ENCODE assay signal across 18 mouse cellular contexts in the genomic region with DNA sequence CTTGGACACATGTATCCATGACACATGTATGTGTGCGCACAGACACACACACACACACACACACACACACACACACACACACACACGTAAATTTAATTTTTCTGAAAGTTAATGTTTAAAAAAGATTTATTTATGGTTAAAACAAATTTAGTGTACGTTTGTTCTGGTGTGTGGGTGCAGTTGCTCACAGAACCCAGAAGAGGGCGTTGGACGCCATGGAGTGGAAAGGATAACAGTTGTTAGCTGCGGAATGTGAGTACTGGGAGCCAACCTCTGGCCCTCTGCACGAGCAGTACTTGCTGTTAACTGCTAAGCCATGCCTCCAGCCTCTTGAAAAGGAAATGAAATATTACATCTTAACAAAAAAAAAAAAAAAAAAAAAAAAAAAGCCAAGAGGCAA. TPM values are rescaled to one million over a fixed set of nuclear protein-coding genes. Genes with fewer than 3 reads are reported as not detected.
DNase-seq lines count a peak whose midpoint lies in the region; ATAC-seq and TF ChIP-seq lines count a peak whose summit lies in the region.
"Had no signal": no experiment of that assay in that cellular context is flagged by ENCODE, and none has a peak within 500 bp of the region (broad histone marks: within the 10 kb centered on the region; RNA-seq: fewer than 3 reads in every experiment).

Gene Eva1c, plus strand, starts transcription at position 263 of the 400 bp plus-strand sequence.

- no peak within 1 kb of the TSS for H3K4me3 ChIP-seq in intestine, postnatal 0 days (ENCODE audit: low read depth, low read length)
- no peak within 1 kb of the TSS for H3K4me3 ChIP-seq in intestine, embryonic 15.5 days (replicated peaks)
- no peak within 1 kb of the TSS for H3K4me3 ChIP-seq in lung, embryonic 14.5 days (ENCODE audit: low read depth, low read length)
- H3K4me3 ChIP-seq in E14TG2a.4 (replicated peaks; ENCODE audit: low read length) = no peak within 1 kb of the TSS
- H3K4me3 ChIP-seq: embryonic facial prominence, embryonic 13.5 days; hindbrain, embryonic 12.5 days; limb, embryonic 13.5 days; myocyte had no signal

- no peak within 1 kb of the TSS for H3K4me2 ChIP-seq in intestine, postnatal 0 days (replicated peaks; ENCODE audit: low read depth)
- H3K4me2 ChIP-seq in intestine, embryonic 15.5 days (replicated peaks) = no peak within 1 kb of the TSS
- no peak within 1 kb of the TSS for H3K4me2 ChIP-seq in lung, embryonic 14.5 days
- H3K4me2 ChIP-seq: embryonic facial prominence, embryonic 13.5 days; hindbrain, embryonic 12.5 days; limb, embryonic 13.5 days; midbrain, embryonic 11.5 days had no signal

- H3K27me3 ChIP-seq in intestine, postnatal 0 days (replicated peaks; ENCODE audit: control insufficient read depth, insufficient read depth, low read length) = peaks cover 10% of the 10 kb centered on the region
- peaks cover 11% of the 10 kb centered on the region for H3K27me3 ChIP-seq in intestine, embryonic 15.5 days (replicated peaks)
- peaks cover 19% of the 10 kb centered on the region for H3K27me3 ChIP-seq in lung, embryonic 14.5 days (ENCODE audit: insufficient read depth, low read length)
- peaks cover 40% of the 10 kb centered on the region for H3K27me3 ChIP-seq in E14TG2a.4 (ENCODE audit: insufficient read depth, low read length)

- DNase-seq in lung, embryonic 14.5 days = no peak
- DNase-seq in lung, postnatal 10 days = no peak
- peak; percentile 23 for DNase-seq in induced T-regulatory cell, adult 2 months (ENCODE audit: low read depth)
- DNase-seq in adrenal gland, postnatal 10 days = no peak
- DNase-seq: cerebellum, adult 8-10 months; kidney, adult 18-20 months; thymus, postnatal 36 days had no signal

- WGBS in intestine, postnatal 0 days = 71% methylated on average over 7 of the region's 7 CpGs
- 72% methylated on average over 7 of the region's 7 CpGs for WGBS in intestine, embryonic 15.5 days
- WGBS in lung, embryonic 14.5 days = 64% methylated on average over 7 of the region's 7 CpGs

- H3K9me3 ChIP-seq in intestine, postnatal 0 days (ENCODE audit: control insufficient read depth) = no peaks in the 10 kb centered on the region
- no peaks in the 10 kb centered on the region for H3K9me3 ChIP-seq in intestine, embryonic 15.5 days
- no peaks in the 10 kb centered on the region for H3K9me3 ChIP-seq in lung, embryonic 14.5 days (ENCODE audit: low read depth, low read length)
- H3K9me3 ChIP-seq in E14TG2a.4 (ENCODE audit: low read length) = no peaks in the 10 kb centered on the region
- H3K9me3 ChIP-seq: embryonic facial prominence, embryonic 13.5 days; hindbrain, embryonic 12.5 days; limb, embryonic 13.5 days had no signal

- H3K4me1 ChIP-seq in intestine, postnatal 0 days (replicated peaks; ENCODE audit: control insufficient read depth, insufficient read depth, low read length) = no peaks in the 10 kb centered on the region
- peaks cover 18% of the 10 kb centered on the region for H3K4me1 ChIP-seq in intestine, embryonic 15.5 days (replicated peaks)
- peaks cover 5% of the 10 kb centered on the region; the same call in 1 of the 2 replicates for H3K4me1 ChIP-seq in lung, embryonic 14.5 days (ENCODE audit: insufficient read depth)
- peaks cover 37% of the 10 kb centered on the region for H3K4me1 ChIP-seq in E14TG2a.4 (replicated peaks; ENCODE audit: low read depth, low read length)

- no peak within 1 kb of the TSS for H3K9ac ChIP-seq in intestine, postnatal 0 days (ENCODE audit: low read depth, low read length)
- H3K9ac ChIP-seq in intestine, embryonic 15.5 days = no peak within 1 kb of the TSS
- H3K9ac ChIP-seq in lung, embryonic 14.5 days = no peak within 1 kb of the TSS
- H3K9ac ChIP-seq: embryonic facial prominence, embryonic 13.5 days; hindbrain, embryonic 12.5 days; limb, embryonic 13.5 days had no signal

- peak; percentile 42; the same call in 1 of the 2 replicates for TF ChIP-seq CTCF in intestine, postnatal 0 days (IDR thresholded peaks at IDR 0.05; ENCODE audit: low read depth)
- peak; percentile 31 for TF ChIP-seq CTCF in lung, embryonic 14.5 days (IDR thresholded peaks at IDR 0.05; ENCODE audit: low read depth)
- peak; percentile 66 for TF ChIP-seq CTCF in E14TG2a.4 (conservative IDR thresholded peaks at IDR 0.05; ENCODE audit: low read length)

- no peak for ATAC-seq in intestine, postnatal 0 days
- ATAC-seq in intestine, embryonic 15.5 days = no peak
- ATAC-seq in lung, embryonic 14.5 days (ENCODE audit: insufficient read depth) = no peak
- no peak for ATAC-seq in inflammation-experienced regulatory T-cells, adult 6 months
- ATAC-seq: Patski had no signal

- no peak within 1 kb of the TSS for H3K27ac ChIP-seq in intestine, postnatal 0 days (ENCODE audit: low read depth, low read length)
- H3K27ac ChIP-seq in intestine, embryonic 15.5 days = no peak within 1 kb of the TSS
- no peak within 1 kb of the TSS for H3K27ac ChIP-seq in lung, embryonic 14.5 days (ENCODE audit: low read depth)
- H3K27ac ChIP-seq: embryonic facial prominence, embryonic 13.5 days; hindbrain, embryonic 12.5 days; limb, embryonic 13.5 days had no signal

- no peaks in the 10 kb centered on the region for H3K36me3 ChIP-seq in intestine, postnatal 0 days (ENCODE audit: control insufficient read depth, insufficient read depth)
- no peaks in the 10 kb centered on the region for H3K36me3 ChIP-seq in intestine, embryonic 15.5 days
- H3K36me3 ChIP-seq in lung, embryonic 14.5 days (ENCODE audit: insufficient read depth) = no peaks in the 10 kb centered on the region
- H3K36me3 ChIP-seq in E14TG2a.4 (ENCODE audit: insufficient read depth, low read length) = no peaks in the 10 kb centered on the region
- H3K36me3 ChIP-seq: embryonic facial prominence, embryonic 13.5 days; hindbrain, embryonic 12.5 days; limb, embryonic 13.5 days had no signal

RNA-seq across cellular contexts. Expression of gene Eva1c, which starts in this region (rescaled TPM):
- polyA plus RNA-seq in intestine, postnatal 0 days (2015; fragmentation: Nextera tagmentation; extraction: Ambion mirVana) = 0.68 and 0.69 TPM in 2 replicates
- polyA plus RNA-seq in intestine, embryonic 15.5 days (2015; fragmentation: Nextera tagmentation; extraction: Ambion mirVana) = 0.70 and 0.78 TPM in 2 replicates
- 1.2 and 1.4 TPM in 2 replicates for polyA plus RNA-seq in lung, embryonic 14.5 days (2014; fragmentation: Nextera tagmentation; extraction: Ambion mirVana)
- polyA plus RNA-seq in inflammation-experienced regulatory T-cells, adult 6 months (2017; shearing (Covaris generic)) = not detected
- 1 to 10 TPM; 4.3 to 4.5 TPM for total RNA-seq in adrenal gland, postnatal 10 days (2021)
- total RNA-seq: granulocyte monocyte progenitor cell, adult 5-6 weeks had no signal
